Mouse (Mus musculus) erythroblast, adult 5-6 weeks (primary cell): Measurements from ENCODE around the gene Vmn1r11. TPM values are rescaled to one million over a fixed set of nuclear protein-coding genes. Genes with fewer than 3 reads are reported as not detected.

Experiments used
- ATAC-seq: replicated peaks from 2 replicates; pipeline ENCODE4 v1.8.0; 2016; ENCODE audit warnings: moderate number of reproducible peaks, mild to moderate bottlenecking, moderate TSS enrichment, inconsistent platforms; ENCODE audit not compliant: poor library complexity, low FRiP score, severe bottlenecking
- total RNA-seq, 2 experiments: library from RNA; stranded (forward) in 1 of 2; stranded (reverse) in 1 of 2; fragments of 150-400 nt in 1 of 2; fragments of 200-764, 138-1000 nt in 1 of 2; gene quantifications; 2 replicates each; pipeline versions ENCODE4 v1.2.3 to v1.2.4; 2015 to 2017; ENCODE audit warnings: low replicate concordance in 2 of 2

Gene Vmn1r11
- not detected in 2 replicates for total RNA-seq (2015; ENCODE audit: low replicate concordance)
- not detected in 2 replicates for total RNA-seq (2017; ENCODE audit: low replicate concordance)

DNA sequence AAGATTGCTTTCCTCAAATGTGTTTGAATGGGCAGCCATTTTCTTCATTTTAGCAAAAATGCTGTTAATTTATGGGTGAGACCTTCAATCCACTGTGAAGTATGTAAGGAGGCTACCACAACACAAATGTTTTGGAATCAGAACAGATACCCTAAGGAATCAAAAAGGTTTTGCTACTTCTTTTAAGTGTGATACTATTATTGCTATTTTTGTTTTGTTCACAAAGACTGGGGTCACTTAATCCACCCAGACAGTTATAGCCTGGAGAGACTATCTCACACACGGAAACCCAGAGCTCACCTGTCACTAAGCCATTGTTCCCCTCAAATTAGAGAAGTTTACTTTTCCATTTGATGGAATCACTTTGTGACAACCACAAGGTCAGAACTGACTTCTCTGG, at the start of gene Vmn1r11:
TSS of gene Vmn1r11 (plus strand) at position 301 of the 400 bp plus-strand sequence.
- ATAC-seq, result no peak

DNA sequence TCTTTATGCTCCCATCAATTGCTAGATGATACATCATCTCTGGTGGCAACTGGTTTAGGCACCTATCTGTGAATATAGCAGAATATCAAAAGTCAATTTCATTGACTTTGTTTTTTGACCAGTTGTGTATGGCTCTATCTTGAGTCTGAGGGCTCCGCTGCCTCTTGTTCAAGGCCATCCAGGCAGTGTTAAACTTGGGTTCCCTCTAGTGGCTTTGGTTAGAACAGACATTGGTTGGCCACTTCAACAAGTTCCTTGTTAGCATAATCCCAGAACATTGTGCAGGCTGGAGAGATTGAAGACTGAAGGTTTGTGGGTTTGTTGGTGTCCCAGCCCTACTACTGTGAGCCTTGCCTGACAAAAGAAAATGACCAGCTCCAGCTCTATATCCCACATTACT, 26.9 kb upstream of the Vmn1r11 start:
- ATAC-seq, result no peak

DNA sequence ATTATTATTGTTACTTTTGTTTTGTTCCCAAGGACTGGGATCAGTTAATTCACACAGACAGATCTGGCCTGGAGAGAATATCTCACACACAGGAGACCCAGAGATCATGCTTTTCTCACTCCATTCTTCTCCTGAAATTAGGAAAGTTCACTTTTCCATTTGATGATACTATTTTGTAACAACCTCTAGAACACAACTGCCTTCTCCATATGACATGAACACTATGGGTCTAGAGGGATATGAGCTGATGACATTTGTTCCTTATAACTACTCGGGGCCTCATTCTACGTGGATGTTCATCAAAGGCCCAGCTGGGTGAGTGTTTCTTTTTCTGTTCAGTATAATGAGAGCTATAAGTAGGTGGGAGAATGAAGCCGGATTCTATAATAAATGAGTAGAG, 24.1 kb upstream of the Vmn1r11 start, which contains the start of gene Vmn1r10:
TSS of gene Vmn1r10 (plus strand) at position 301 of the 400 bp plus-strand sequence.
- no peak for ATAC-seq

DNA sequence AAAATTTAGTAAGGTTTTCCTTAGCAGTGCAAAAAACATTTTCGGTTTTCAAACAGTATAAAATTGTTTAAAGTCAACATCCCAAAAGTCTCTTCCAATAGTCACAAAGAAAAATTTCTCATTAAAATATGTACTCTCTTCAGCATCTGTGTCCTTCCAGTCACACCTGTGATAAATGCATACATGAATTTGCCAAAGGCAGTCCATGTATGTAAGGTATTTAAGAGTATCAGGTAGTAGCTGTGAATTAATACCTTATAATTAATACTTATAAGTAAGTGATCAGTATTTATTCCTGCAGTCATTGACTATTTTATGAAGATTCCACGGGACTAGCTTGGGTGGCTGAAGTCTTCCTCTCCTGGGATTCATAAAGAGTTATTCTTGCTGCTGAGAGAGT, 23.4 kb downstream of the Vmn1r11 start, which contains the start of gene Vmn1r12:
TSS of gene Vmn1r12 (plus strand) at position 301 of the 400 bp plus-strand sequence.
- ATAC-seq, result no peak

Other genes starting within 250 kb of the Vmn1r11 start
- 1,582 and 1,701 TPM in 2 replicates for gene Nt5c3, start 209.5 kb upstream of the Vmn1r11 start, total RNA-seq (2015; ENCODE audit: low replicate concordance)
- gene Nt5c3, start 209.5 kb upstream of the Vmn1r11 start, total RNA-seq (2017; ENCODE audit: low replicate concordance), result 1,564 and 2,163 TPM in 2 replicates
- gene Vmn1r4, start 209.4 kb upstream of the Vmn1r11 start, total RNA-seq (2015; ENCODE audit: low replicate concordance), result 1.5 TPM in 1 of 2 replicates, not detected in the other
- gene Vmn1r4, start 209.4 kb upstream of the Vmn1r11 start, total RNA-seq (2017; ENCODE audit: low replicate concordance), result 0.56 and 1.7 TPM in 2 replicates
- 0.77 TPM in 1 of 2 replicates, not detected in the other for gene Vmn1r5, start 163.2 kb upstream of the Vmn1r11 start, total RNA-seq (2015; ENCODE audit: low replicate concordance)
- not detected in 2 replicates for gene Vmn1r5, start 163.2 kb upstream of the Vmn1r11 start, total RNA-seq (2017; ENCODE audit: low replicate concordance)
- gene Vmn1r6, start 136.2 kb upstream of the Vmn1r11 start, total RNA-seq (2015; ENCODE audit: low replicate concordance), result not detected in 2 replicates
- gene Vmn1r6, start 136.2 kb upstream of the Vmn1r11 start, total RNA-seq (2017; ENCODE audit: low replicate concordance), result 0.09 and 0.28 TPM in 2 replicates
- not detected in 2 replicates for gene Vmn1r7, start 108.1 kb upstream of the Vmn1r11 start, total RNA-seq (2015; ENCODE audit: low replicate concordance)
- gene Vmn1r7, start 108.1 kb upstream of the Vmn1r11 start, total RNA-seq (2017; ENCODE audit: low replicate concordance), result not detected in 2 replicates
- not detected in 2 replicates for gene Vmn1r8, start 101.2 kb upstream of the Vmn1r11 start, total RNA-seq (2015; ENCODE audit: low replicate concordance)
- gene Vmn1r8, start 101.2 kb upstream of the Vmn1r11 start, total RNA-seq (2017; ENCODE audit: low replicate concordance), result not detected in 2 replicates
- gene Vmn1r9, start 66.7 kb upstream of the Vmn1r11 start, total RNA-seq (2015; ENCODE audit: low replicate concordance), result not detected in 2 replicates
- gene Vmn1r9, start 66.7 kb upstream of the Vmn1r11 start, total RNA-seq (2017; ENCODE audit: low replicate concordance), result 0.14 TPM in 1 of 2 replicates, not detected in the other
- gene Vmn1r10, start 24.0 kb upstream of the Vmn1r11 start, total RNA-seq (2015; ENCODE audit: low replicate concordance), result not detected in 2 replicates
- not detected in 2 replicates for gene Vmn1r10, start 24.0 kb upstream of the Vmn1r11 start, total RNA-seq (2017; ENCODE audit: low replicate concordance)
- not detected in 2 replicates for gene Vmn1r12, start 23.5 kb downstream of the Vmn1r11 start, total RNA-seq (2015; ENCODE audit: low replicate concordance)
- gene Vmn1r12, start 23.5 kb downstream of the Vmn1r11 start, total RNA-seq (2017; ENCODE audit: low replicate concordance), result not detected in 2 replicates
- gene Vmn1r13, start 69.8 kb downstream of the Vmn1r11 start, total RNA-seq (2015; ENCODE audit: low replicate concordance), result not detected in 2 replicates
- 0.17 TPM in 1 of 2 replicates, not detected in the other for gene Vmn1r13, start 69.8 kb downstream of the Vmn1r11 start, total RNA-seq (2017; ENCODE audit: low replicate concordance)
- gene Vmn1r14, start 98.2 kb downstream of the Vmn1r11 start, total RNA-seq (2015; ENCODE audit: low replicate concordance), result not detected in 2 replicates
- not detected in 2 replicates for gene Vmn1r14, start 98.2 kb downstream of the Vmn1r11 start, total RNA-seq (2017; ENCODE audit: low replicate concordance)
- gene Vmn1r15, start 124.5 kb downstream of the Vmn1r11 start, total RNA-seq (2015; ENCODE audit: low replicate concordance), result not detected in 2 replicates
- not detected in 2 replicates for gene Vmn1r15, start 124.5 kb downstream of the Vmn1r11 start, total RNA-seq (2017; ENCODE audit: low replicate concordance)
- gene Vmn1r16, start 196.0 kb downstream of the Vmn1r11 start, total RNA-seq (2015; ENCODE audit: low replicate concordance), result 0.19 TPM in 1 of 2 replicates, not detected in the other
- gene Vmn1r16, start 196.0 kb downstream of the Vmn1r11 start, total RNA-seq (2017; ENCODE audit: low replicate concordance), result 0.84 TPM in 1 of 2 replicates, not detected in the other
- not detected in 2 replicates for gene Vmn1r17, start 230.3 kb downstream of the Vmn1r11 start, total RNA-seq (2015; ENCODE audit: low replicate concordance)
- gene Vmn1r17, start 230.3 kb downstream of the Vmn1r11 start, total RNA-seq (2017; ENCODE audit: low replicate concordance), result not detected in 2 replicates